Mouse (Mus musculus) erythroblast, embryonic 14.5 days (primary cell): ENCODE measurements around the gene Nfix. TPM values are rescaled to one million over a fixed set of nuclear protein-coding genes. Genes with fewer than 3 reads are reported as not detected.

Experiments
- H3K27me3 ChIP-seq: 2 replicates; pipeline ENCODE4 v1.6.1; 2012; ENCODE audit warnings: inconsistent platforms; ENCODE audit not compliant: control insufficient read depth
- H3K36me3 ChIP-seq: 2 replicates; pipeline ENCODE4 v1.6.1; 2012; ENCODE audit warnings: mild to moderate bottlenecking, inconsistent platforms; ENCODE audit not compliant: control insufficient read depth
- H3K4me1 ChIP-seq: 2 replicates; pipeline ENCODE4 v1.6.1; 2012; ENCODE audit warnings: inconsistent platforms; ENCODE audit not compliant: control insufficient read depth
- H3K4me3 ChIP-seq: replicated peaks from 2 replicates; pipeline ENCODE3; 2012; ENCODE audit warnings: moderate library complexity, mild to moderate bottlenecking, inconsistent platforms
- H3K9me3 ChIP-seq: 2 replicates; pipeline ENCODE4 v1.6.1; 2012; ENCODE audit warnings: low read length, inconsistent platforms, mixed read lengths; ENCODE audit not compliant: control insufficient read depth
- GATA1 ChIP-seq: IDR thresholded peaks from 2 replicates; pipeline ENCODE4 v1.6.1; 2012; ENCODE audit warnings: low read length, inconsistent platforms, mixed read lengths
- TAL1 ChIP-seq: IDR thresholded peaks from 3 replicates; pipeline ENCODE4 v1.6.1; 2012; ENCODE audit warnings: low read length, inconsistent platforms, mixed read lengths
- polyA plus RNA-seq: library from polyadenylated mRNA; stranded (reverse); fragments of >175 nt; gene quantifications from 2 replicates; pipeline ENCODE4 v1.2.3, GENCODE M21; 2012

Gene Nfix
- polyA plus RNA-seq, 1 experiment: 1.9 TPM

GRCm38 (mm10) chr8:84659936-84660818 is 140.0 kb downstream of the Nfix start:
- H3K4me3 ChIP-seq: peak overlapping the region; percentile 92
- H3K9me3 ChIP-seq: no peaks in the 10 kb centered on the region
- H3K4me1 ChIP-seq: peaks cover 89% of the 10 kb centered on the region

GRCm38 (mm10) chr8:84658951-84659350 is 141.2 kb downstream of the Nfix start:
- peaks cover 80% of the 10 kb centered on the region for H3K4me1 ChIP-seq
- TF ChIP-seq TAL1 (no peak), GATA1 (no peak)
- no peaks in the 10 kb centered on the region for H3K36me3 ChIP-seq
- peaks cover 22% of the 10 kb centered on the region for H3K27me3 ChIP-seq
- no peak overlapping the region for H3K4me3 ChIP-seq
- H3K9me3 ChIP-seq: no peaks in the 10 kb centered on the region

More at GRCm38 (mm10) chr8:84659936-84660818, 140.0 kb downstream of the Nfix start:
- peaks cover 15% of the 10 kb centered on the region for H3K27me3 ChIP-seq
- H3K36me3 ChIP-seq: no peaks in the 10 kb centered on the region
- TF ChIP-seq TAL1 (no peak), GATA1 (no peak)

- Histone ChIP-seq H3K27me3 (peaks cover 22% of the 10 kb centered on the region), H3K9me3 (no peaks in the 10 kb centered on the region), H3K36me3 (no peaks in the 10 kb centered on the region), H3K4me3 (no peak overlapping the region), H3K4me1 (peaks cover 68% of the 10 kb centered on the region)
- no peak for TF ChIP-seq GATA1
These were observed 142.5 kb downstream of the Nfix start for GRCm38 (mm10) chr8:84657680-84658079.

- Histone ChIP-seq H3K27me3 (peaks cover 22% of the 10 kb centered on the region), H3K4me3 (peak overlapping the region; percentile 59), H3K4me1 (peaks cover 64% of the 10 kb centered on the region), H3K9me3 (no peaks in the 10 kb centered on the region), H3K36me3 (no peaks in the 10 kb centered on the region)
- TF ChIP-seq TAL1: no peak
- peak; percentile 57 for TF ChIP-seq GATA1
These were observed 142.9 kb downstream of the Nfix start for GRCm38 (mm10) chr8:84657203-84657602.

GRCm38 (mm10) chr8:84656641-84657126 is 143.5 kb downstream of the Nfix start:
- no peaks in the 10 kb centered on the region for H3K9me3 ChIP-seq
- no peaks in the 10 kb centered on the region for H3K36me3 ChIP-seq
- H3K27me3 ChIP-seq: peaks cover 22% of the 10 kb centered on the region
- peaks cover 58% of the 10 kb centered on the region for H3K4me1 ChIP-seq
- TF ChIP-seq TAL1 (no peak), GATA1 (no peak)
- H3K4me3 ChIP-seq: peak overlapping the region; percentile 59

- peaks cover 55% of the 10 kb centered on the region for H3K4me1 ChIP-seq
- no peaks in the 10 kb centered on the region for H3K36me3 ChIP-seq
- peaks cover 22% of the 10 kb centered on the region for H3K27me3 ChIP-seq
- H3K9me3 ChIP-seq: no peaks in the 10 kb centered on the region
- peak overlapping the region; percentile 59 for H3K4me3 ChIP-seq
- TF ChIP-seq GATA1: no peak
- no peak for TF ChIP-seq TAL1
These were observed 144.0 kb downstream of the Nfix start for GRCm38 (mm10) chr8:84656191-84656525.

GRCm38 (mm10) chr8:84655336-84656190 is 144.6 kb downstream of the Nfix start:
- no peaks in the 10 kb centered on the region for H3K9me3 ChIP-seq
- no peaks in the 10 kb centered on the region for H3K36me3 ChIP-seq
- peak overlapping the region; percentile 59 for H3K4me3 ChIP-seq
- peaks cover 22% of the 10 kb centered on the region for H3K27me3 ChIP-seq
- no peak for TF ChIP-seq TAL1
- peaks cover 49% of the 10 kb centered on the region for H3K4me1 ChIP-seq

GRCm38 (mm10) chr8:84654597-84654996 is 145.5 kb downstream of the Nfix start:
- Histone ChIP-seq H3K36me3 (no peaks in the 10 kb centered on the region), H3K4me3 (no peak overlapping the region), H3K4me1 (peaks cover 44% of the 10 kb centered on the region), H3K27me3 (peaks cover 19% of the 10 kb centered on the region), H3K9me3 (no peaks in the 10 kb centered on the region)
- no peak for TF ChIP-seq TAL1
- no peak for TF ChIP-seq GATA1

- Histone ChIP-seq H3K4me3 (no peak overlapping the region), H3K27me3 (peaks cover 19% of the 10 kb centered on the region), H3K4me1 (peaks cover 38% of the 10 kb centered on the region), H3K9me3 (no peaks in the 10 kb centered on the region), H3K36me3 (no peaks in the 10 kb centered on the region)
- TF ChIP-seq GATA1 (no peak), TAL1 (no peak)
These were observed 147.0 kb downstream of the Nfix start for GRCm38 (mm10) chr8:84653092-84653631.
